Mouse (Mus musculus) stomach, postnatal 0 days (tissue): ENCODE measurements around the gene Ankrd44.

Experiments
- CTCF ChIP-seq: IDR thresholded peaks from 2 replicates; pipeline ENCODE4 v1.5.1; 2016; ENCODE audit warnings: antibody characterized with exemption, low read depth, mild to moderate bottlenecking, moderate library complexity
- EP300 ChIP-seq: optimal IDR thresholded peaks from 2 replicates; pipeline ENCODE3; 2016; ENCODE audit warnings: antibody characterized with exemption

- TF ChIP-seq CTCF (no peak), EP300 (no peak)
Measured at GRCm38 (mm10) chr1:54801256-54801655, 124.9 kb downstream of the Ankrd44 start.
